ENCODE assay signal across 8 mouse cellular contexts in the genomic region with DNA sequence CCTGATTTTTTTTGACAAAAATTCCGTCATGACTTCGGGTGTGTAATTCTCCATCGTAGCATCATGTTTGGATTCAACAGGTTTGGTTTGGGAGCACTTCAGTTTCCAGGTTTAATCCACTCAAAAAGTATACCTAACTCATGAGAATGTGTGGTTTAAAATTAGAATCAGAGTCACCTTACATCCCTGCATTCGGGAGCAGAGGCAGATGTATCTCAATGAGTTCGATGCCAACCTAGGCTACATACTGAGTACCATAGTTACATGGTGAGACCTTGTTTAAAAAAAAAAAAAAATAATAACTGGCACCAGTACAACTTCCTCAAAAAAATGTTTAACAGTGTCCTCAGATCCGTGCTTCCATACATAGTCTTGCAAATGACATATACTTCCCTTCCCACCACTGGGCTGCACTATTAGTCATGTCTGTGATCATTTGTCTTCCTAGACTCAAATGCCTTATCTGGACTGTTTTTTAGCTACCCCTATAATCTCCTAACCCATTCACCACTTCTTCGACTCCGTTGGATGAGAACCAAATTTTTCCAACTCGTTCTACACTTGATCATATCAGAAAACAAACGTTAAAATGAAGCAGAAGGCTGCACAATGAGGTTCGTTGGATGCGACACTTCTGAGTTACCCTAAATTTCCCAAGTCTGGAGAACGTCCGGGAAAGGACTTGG. TPM values are rescaled to one million over a fixed set of nuclear protein-coding genes. Genes with fewer than 3 reads are reported as not detected.
A peak's percentile ranks its signal among the peaks of the same experiment; 100 is the strongest.
DNase-seq lines count a peak whose midpoint lies in the region; ATAC-seq and TF ChIP-seq lines count a peak whose summit lies in the region.

No protein-coding gene starts in this region.

- peak overlapping the region; percentile 85 for H3K27ac ChIP-seq in gastrocnemius, adult 2 months
- peak overlapping the region; percentile 96 for H3K27ac ChIP-seq in forebrain, postnatal 0 days (ENCODE audit: low read depth, low read length)
- peak overlapping the region; percentile 82 for H3K27ac ChIP-seq in macrophage

- H3K79me2 ChIP-seq in macrophage (ENCODE audit: inconsistent target): no peaks in the 10 kb centered on the region

- DNase-seq in gastrocnemius, adult 2 months: no peak
- no peak for DNase-seq in gastrocnemius, postnatal 25 days
- no peak for DNase-seq in forebrain, postnatal 0 days
- DNase-seq in right cerebral cortex, postnatal 4 days: no peak
- no peak for DNase-seq in cerebellum, postnatal 10 days
- DNase-seq in urinary bladder, postnatal 25 days (ENCODE audit: low spot score): no peak

- peak overlapping the region; percentile 70 for H3K4me2 ChIP-seq in forebrain, postnatal 0 days (ENCODE audit: low read depth)

- peak overlapping the region; percentile 85 for H3K9ac ChIP-seq in forebrain, postnatal 0 days

- intact Hi-C loops in gastrocnemius, adult 2 months (cut with DNase I): loop anchor here (5.0 kb wide), 2 partner anchors 64 to 174 kb away; partner anchors contain the start of genes Abhd4, Dad1 and Oxa1l

- WGBS in forebrain, postnatal 0 days: 31% methylated on average over 14 of the region's 14 CpGs
- WGBS in macrophage (ENCODE audit: missing documents): 26% methylated on average over 14 of the region's 14 CpGs

- no peaks in the 10 kb centered on the region for H3K9me3 ChIP-seq in E14TG2a.4 (ENCODE audit: low read length)
- H3K9me3 ChIP-seq in forebrain, postnatal 0 days (ENCODE audit: low read length): no peaks in the 10 kb centered on the region

- no peak for TF ChIP-seq CTCF in gastrocnemius, adult 2 months (IDR thresholded peaks at IDR 0.05)
- no peak for TF ChIP-seq CTCF in E14TG2a.4 (conservative IDR thresholded peaks at IDR 0.05; ENCODE audit: low read length)
- no peak; the same call in 1 of the 2 replicates for TF ChIP-seq CTCF in forebrain, postnatal 0 days (IDR thresholded peaks at IDR 0.05; ENCODE audit: low read depth)

- H3K36me3 ChIP-seq in E14TG2a.4 (ENCODE audit: insufficient read depth, low read length): peaks cover 23% of the 10 kb centered on the region
- H3K36me3 ChIP-seq in forebrain, postnatal 0 days (ENCODE audit: insufficient read depth): peaks cover 8% of the 10 kb centered on the region
- peaks cover 6% of the 10 kb centered on the region; the same call in 1 of the 2 replicates for H3K36me3 ChIP-seq in macrophage (ENCODE audit: inconsistent target)

- ATAC-seq in forebrain, postnatal 0 days: peak; percentile 61

- peaks cover 8% of the 10 kb centered on the region; the same call in 1 of the 2 replicates for H3K27me3 ChIP-seq in E14TG2a.4 (ENCODE audit: insufficient read depth, low read length)
- H3K27me3 ChIP-seq in forebrain, postnatal 0 days (ENCODE audit: insufficient read depth, low read length): no peaks in the 10 kb centered on the region

- H3K4me1 ChIP-seq in E14TG2a.4 (replicated peaks; ENCODE audit: low read depth, low read length): peaks cover 70% of the 10 kb centered on the region
- no peaks in the 10 kb centered on the region; the same call in 1 of the 2 replicates for H3K4me1 ChIP-seq in forebrain, postnatal 0 days (ENCODE audit: insufficient read depth)

- H3K4me3 ChIP-seq in gastrocnemius, adult 2 months: peak overlapping the region; percentile 98
- peak overlapping the region; percentile 99 for H3K4me3 ChIP-seq in E14TG2a.4 (replicated peaks; ENCODE audit: low read length)
- peak overlapping the region; percentile 96 for H3K4me3 ChIP-seq in forebrain, postnatal 0 days (ENCODE audit: low read depth, low read length)
- peak overlapping the region; percentile 46 for H3K4me3 ChIP-seq in macrophage (ENCODE audit: inconsistent target)

RNA-seq across cellular contexts. Expression of gene Mrpl52, which starts 0.6 kb away (rescaled TPM):
- 100 to 1,000 TPM; 102 to 111 TPM for total RNA-seq in gastrocnemius, adult 2 months (2021)
- 10 to 100 TPM; 94.2 to 95.6 TPM for total RNA-seq in gastrocnemius, postnatal 25 days (2021)
- total RNA-seq in forebrain, postnatal 0 days (2014; rRNA removed): 151 and 217 TPM in 2 replicates
- 277 and 336 TPM in 2 replicates for polyA plus RNA-seq in forebrain, postnatal 0 days (2015; fragmentation: Nextera tagmentation; extraction: Ambion mirVana)
- 100 to 1,000 TPM in 6 of 26 experiments, 10 to 100 TPM in 20; 17.6 to 207 (median 72.8) TPM for total RNA-seq in macrophage (2018; cell fraction: chromatin; rRNA removed)
- 100 to 1,000 TPM; 115 to 228 (median 161) TPM for total RNA-seq in macrophage (2018; cell fraction: cytosol; rRNA removed)
- total RNA-seq in macrophage (2018; cell fraction: nucleus; rRNA removed): 100 to 1,000 TPM in 4 of 26 experiments, 10 to 100 TPM in 22; 30.9 to 136 (median 67.5) TPM
- 40.3 to 199 TPM (median 94.6 TPM) in 3 replicates for polyA plus RNA-seq in macrophage (2018)

RNA-seq across cellular contexts. Expression of gene Mmp14, which starts 5.3 kb away (rescaled TPM):
- 10 to 100 TPM in 1 of 2 experiments, 1 to 10 TPM in 1; 8.5 to 14.0 TPM for total RNA-seq in gastrocnemius, adult 2 months (2021)
- total RNA-seq in gastrocnemius, postnatal 25 days (2021): 10 to 100 TPM; 15.8 to 17.1 TPM
- 29.0 and 40.7 TPM in 2 replicates for total RNA-seq in forebrain, postnatal 0 days (2014; rRNA removed)
- 32.5 and 39.1 TPM in 2 replicates for polyA plus RNA-seq in forebrain, postnatal 0 days (2015; fragmentation: Nextera tagmentation; extraction: Ambion mirVana)
- 100 to 1,000 TPM in 17 of 26 experiments, 10 to 100 TPM in 7, 1 to 10 TPM in 2; 6.7 to 532 (median 155) TPM for total RNA-seq in macrophage (2018; cell fraction: chromatin; rRNA removed)
- 100 to 1,000 TPM in 14 of 26 experiments, 10 to 100 TPM in 10, 1 to 10 TPM in 2; 9.2 to 351 (median 147) TPM for total RNA-seq in macrophage (2018; cell fraction: cytosol; rRNA removed)
- 100 to 1,000 TPM in 18 of 26 experiments, 10 to 100 TPM in 8; 13.6 to 816 (median 329) TPM for total RNA-seq in macrophage (2018; cell fraction: nucleus; rRNA removed)
- 19.5 to 30.7 TPM (median 25.0 TPM) in 3 replicates for polyA plus RNA-seq in macrophage (2018)

RNA-seq across cellular contexts. Expression of gene Slc7a7, which starts 8.6 kb away (rescaled TPM):
- 1 to 10 TPM in 1 of 2 experiments, under 1 TPM in 1; 0.56 to 2.0 TPM for total RNA-seq in gastrocnemius, adult 2 months (2021)
- 1 to 10 TPM; 1.9 to 2.1 TPM for total RNA-seq in gastrocnemius, postnatal 25 days (2021)
- 2.2 and 3.4 TPM in 2 replicates for total RNA-seq in forebrain, postnatal 0 days (2014; rRNA removed)
- 2.8 and 3.2 TPM in 2 replicates for polyA plus RNA-seq in forebrain, postnatal 0 days (2015; fragmentation: Nextera tagmentation; extraction: Ambion mirVana)
- 10 to 100 TPM; 15.0 to 82.0 (median 43.4) TPM for total RNA-seq in macrophage (2018; cell fraction: chromatin; rRNA removed)
- total RNA-seq in macrophage (2018; cell fraction: cytosol; rRNA removed): 100 to 1,000 TPM in 1 of 26 experiments, 10 to 100 TPM in 25; 33.4 to 102 (median 60.1) TPM
- 10 to 100 TPM; 31.1 to 77.3 (median 52.1) TPM for total RNA-seq in macrophage (2018; cell fraction: nucleus; rRNA removed)
- 39.3 to 48.7 TPM (median 48.3 TPM) in 3 replicates for polyA plus RNA-seq in macrophage (2018)

RNA-seq across cellular contexts. Expression of gene Lrp10, which starts 37.8 kb away (rescaled TPM):
- total RNA-seq in gastrocnemius, adult 2 months (2021): 10 to 100 TPM; 27.9 to 36.5 TPM
- total RNA-seq in gastrocnemius, postnatal 25 days (2021): 10 to 100 TPM; 26.8 to 38.9 TPM
- 39.6 and 45.8 TPM in 2 replicates for total RNA-seq in forebrain, postnatal 0 days (2014; rRNA removed)
- polyA plus RNA-seq in forebrain, postnatal 0 days (2015; fragmentation: Nextera tagmentation; extraction: Ambion mirVana): 38.0 and 38.5 TPM in 2 replicates
- total RNA-seq in macrophage (2018; cell fraction: chromatin; rRNA removed): 100 to 1,000 TPM in 1 of 26 experiments, 10 to 100 TPM in 25; 19.0 to 108 (median 46.7) TPM
- 100 to 1,000 TPM in 4 of 26 experiments, 10 to 100 TPM in 22; 52.0 to 112 (median 79.2) TPM for total RNA-seq in macrophage (2018; cell fraction: cytosol; rRNA removed)
- total RNA-seq in macrophage (2018; cell fraction: nucleus; rRNA removed): 100 to 1,000 TPM in 13 of 26 experiments, 10 to 100 TPM in 13; 53.0 to 172 (median 101) TPM
- polyA plus RNA-seq in macrophage (2018): 48.6 to 72.9 TPM (median 53.7 TPM) in 3 replicates

RNA-seq across cellular contexts. Expression of gene Rem2, which starts 49.8 kb away (rescaled TPM):
- not detected for total RNA-seq in gastrocnemius, adult 2 months (2021)
- total RNA-seq in gastrocnemius, postnatal 25 days (2021): not detected
- 25.5 and 31.0 TPM in 2 replicates for total RNA-seq in forebrain, postnatal 0 days (2014; rRNA removed)
- polyA plus RNA-seq in forebrain, postnatal 0 days (2015; fragmentation: Nextera tagmentation; extraction: Ambion mirVana): 22.5 and 28.0 TPM in 2 replicates
- total RNA-seq in macrophage (2018; cell fraction: chromatin; rRNA removed): not detected
- under 1 TPM in 3 of 26 experiments, not detected in 23; 0.19 to 0.22 (median 0.19) TPM for total RNA-seq in macrophage (2018; cell fraction: cytosol; rRNA removed)
- 1 to 10 TPM in 1 of 26 experiments, under 1 TPM in 2, not detected in 23; 0.32 to 1.4 (median 0.54) TPM for total RNA-seq in macrophage (2018; cell fraction: nucleus; rRNA removed)
- polyA plus RNA-seq in macrophage (2018): not detected in 3 replicates

Comparison
In these comparisons a context has a peak if more than half of its experiments do, and no peak if none do; other contexts are left out.
1. H3K4me3 ChIP-seq: peak in every context shown above with its lines; median percentile 99 in E14TG2a.4; 98 in gastrocnemius, adult 2 months; 96 in forebrain, postnatal 0 days; 46 in macrophage.